Mouse (Mus musculus): ENCODE data around the gene 5730522E02Rik.

5730522E02Rik gene

DNA sequence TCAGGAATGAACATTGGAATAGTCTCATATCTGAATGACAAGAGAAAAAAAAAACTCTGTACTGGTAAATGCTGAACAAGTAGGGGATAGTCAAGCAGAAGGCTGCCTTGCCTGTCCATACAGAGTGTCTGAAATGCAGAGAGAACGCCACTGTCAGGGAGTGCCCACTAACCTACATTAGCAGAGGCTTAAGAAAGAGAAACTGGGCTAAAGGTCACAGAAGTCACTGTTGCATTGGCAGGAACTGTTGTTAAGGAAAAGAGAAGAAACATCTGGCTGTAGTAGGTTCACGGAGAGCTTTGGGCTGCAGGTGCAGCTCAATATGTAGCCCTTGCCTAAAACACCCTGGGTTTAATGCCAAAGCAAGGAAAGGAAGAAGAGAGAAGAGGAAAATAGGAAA is 82.2 kb downstream of the 5730522E02Rik start:
- no peak for DNase-seq (ENCODE audit: low spot score in 2 of 2)

DNA sequence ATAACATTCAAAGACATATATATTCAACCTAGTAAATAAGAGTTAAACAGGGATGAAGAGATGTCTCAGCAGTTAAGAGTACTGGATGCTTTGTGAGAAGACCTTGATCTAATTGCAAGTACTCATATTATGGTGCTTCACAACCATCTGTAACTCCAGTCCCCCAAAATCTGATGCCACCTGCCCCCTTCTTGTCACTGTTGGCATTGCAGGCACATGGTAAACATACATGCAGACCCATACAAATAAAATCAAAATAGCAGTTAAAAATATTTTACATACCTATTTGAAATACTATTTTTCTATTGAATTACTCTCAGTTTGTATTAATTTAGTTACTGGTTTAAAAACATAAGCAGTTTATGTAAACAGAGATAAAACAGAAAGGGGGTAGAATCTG is 84.6 kb downstream of the 5730522E02Rik start:
- no peak for DNase-seq (ENCODE audit: low spot score in 2 of 2)

DNA sequence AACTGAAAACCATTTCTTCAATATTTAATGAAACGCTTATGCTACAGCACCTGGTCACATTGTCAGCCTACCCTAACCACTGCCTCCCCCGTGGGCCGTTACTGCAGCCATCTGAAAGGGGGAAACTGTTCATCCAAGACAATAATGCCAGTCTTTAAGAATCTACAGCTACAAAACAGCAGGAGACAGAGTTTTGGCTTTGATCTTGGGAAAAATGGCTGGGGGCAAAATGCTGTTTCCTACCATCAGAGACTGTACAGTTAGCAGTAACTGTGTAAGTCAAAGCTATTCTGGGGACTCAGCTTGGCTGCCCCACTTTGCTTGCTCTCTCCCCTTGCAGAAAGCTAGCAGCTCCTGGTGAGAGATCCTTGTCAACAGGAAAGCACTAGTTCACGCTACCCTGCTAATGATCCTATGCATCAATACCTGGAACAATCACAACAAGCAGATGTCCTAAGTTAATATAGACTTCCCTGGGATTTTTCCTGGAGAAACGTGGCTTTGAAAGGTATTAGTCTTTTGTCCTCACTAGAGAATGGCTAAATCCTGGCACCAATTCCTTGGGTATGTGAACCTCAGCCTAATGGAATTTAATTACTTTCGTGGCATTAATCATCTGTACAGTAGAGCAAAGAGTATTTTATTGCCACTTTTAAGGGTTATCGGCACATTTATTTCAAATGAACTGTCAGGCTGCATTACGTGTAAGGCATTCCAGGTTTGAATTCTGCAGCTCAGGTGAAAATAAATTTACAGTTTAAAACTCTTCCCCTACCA is 89.6 kb downstream of the 5730522E02Rik start:
- no peak for DNase-seq (ENCODE audit: low spot score in 2 of 2)

DNA sequence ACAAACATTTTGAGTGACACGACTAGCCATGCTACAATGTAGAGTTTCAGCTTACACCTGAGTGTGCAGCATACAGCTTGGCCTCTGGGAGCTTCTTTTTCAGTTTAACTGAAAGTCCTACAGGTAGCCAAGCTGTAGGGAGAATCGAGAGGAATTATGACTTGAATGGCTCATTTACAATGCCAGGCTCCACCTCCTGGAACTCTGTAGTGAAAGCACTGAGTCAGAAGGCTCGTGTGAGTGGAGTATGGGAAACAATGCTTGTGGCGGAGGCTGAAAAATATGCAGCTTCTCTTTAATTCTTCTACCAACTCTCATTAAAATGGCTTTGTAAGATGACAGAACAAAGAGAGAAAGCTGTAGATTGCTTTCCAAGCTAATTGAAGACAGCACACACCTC is 92.9 kb downstream of the 5730522E02Rik start:
- peak in 1 of 2 experiments; percentile 36 for DNase-seq (ENCODE audit: low spot score in 2 of 2)

DNA sequence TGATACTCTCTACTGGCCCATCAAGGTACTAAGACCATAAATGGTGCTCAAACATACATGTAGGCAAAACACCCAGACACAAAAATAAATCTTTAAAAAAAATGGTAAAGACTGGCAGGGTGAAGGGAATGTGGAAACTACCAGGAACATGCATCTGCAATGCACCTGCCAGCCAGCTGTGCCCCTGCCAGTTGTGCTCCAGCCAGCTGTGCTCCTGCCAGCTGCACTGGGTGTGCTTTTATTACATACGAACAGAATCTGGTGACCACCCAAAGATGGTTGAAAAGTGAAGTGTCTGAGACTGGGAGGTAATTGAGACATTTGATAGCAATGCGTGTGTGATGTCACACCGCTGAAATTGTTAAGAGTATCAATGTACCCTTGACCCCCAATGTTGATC is 98.4 kb downstream of the 5730522E02Rik start:
- no peak for DNase-seq (ENCODE audit: low spot score in 2 of 2)

DNA sequence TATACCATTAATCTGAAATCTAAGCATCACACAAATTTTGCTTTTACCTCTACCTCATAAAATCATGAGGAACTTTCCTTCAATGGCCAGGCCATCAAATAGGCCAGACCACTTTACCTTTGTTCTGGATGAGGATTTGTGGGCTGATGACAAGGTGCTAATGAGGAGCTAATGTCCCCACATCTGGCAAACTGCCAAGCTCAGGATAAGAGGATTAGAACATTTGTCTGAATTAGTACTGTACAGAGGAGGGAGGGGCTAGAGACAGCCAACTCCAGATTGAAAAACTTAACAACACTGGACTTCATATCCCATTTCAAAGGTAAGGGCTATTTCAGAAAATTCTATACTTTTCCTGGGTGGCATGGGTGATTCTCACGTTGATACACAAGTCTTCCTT is 101.9 kb downstream of the 5730522E02Rik start:
- no peak for DNase-seq (ENCODE audit: low spot score in 2 of 2)

DNA sequence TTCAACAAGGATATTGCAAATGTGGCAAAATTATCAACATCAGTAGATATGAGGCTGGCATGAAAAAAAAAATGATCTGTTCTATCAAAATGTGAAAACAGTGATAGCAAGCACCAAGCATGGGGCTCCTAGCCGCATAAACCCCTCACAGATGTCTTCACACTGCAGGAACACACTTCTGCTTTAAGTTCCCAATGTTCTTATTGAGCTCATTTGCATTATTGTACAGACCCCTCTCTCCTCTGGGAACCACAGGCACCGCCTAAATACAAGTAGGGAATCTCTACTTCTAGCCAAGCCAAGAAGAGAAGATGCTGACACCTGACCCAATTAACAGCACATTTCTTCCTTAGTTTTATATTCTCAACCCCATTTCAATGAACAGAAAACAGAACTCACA is 105.9 kb downstream of the 5730522E02Rik start:
- no peak for DNase-seq (ENCODE audit: low spot score in 2 of 2)

DNA sequence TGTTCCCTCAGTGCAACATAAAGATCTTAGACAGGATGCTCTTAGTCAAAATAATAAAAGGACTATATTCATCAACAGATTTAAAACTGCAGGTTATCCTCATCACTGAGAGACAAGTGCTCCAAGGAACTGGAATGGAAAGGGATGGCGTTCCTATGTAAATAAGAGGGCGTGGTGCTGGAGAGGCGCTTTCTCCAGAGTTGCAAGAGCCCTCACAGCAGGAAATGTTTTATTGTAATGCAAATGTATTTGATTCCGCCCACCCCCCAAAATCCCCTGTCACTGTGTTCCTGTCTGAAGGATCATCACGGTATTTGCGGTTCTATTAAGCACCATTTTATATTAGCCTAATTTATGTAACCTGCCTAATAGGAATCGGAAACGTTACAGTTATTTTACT is 106.9 kb downstream of the 5730522E02Rik start:
- no peak for DNase-seq (ENCODE audit: low spot score in 2 of 2)

DNA sequence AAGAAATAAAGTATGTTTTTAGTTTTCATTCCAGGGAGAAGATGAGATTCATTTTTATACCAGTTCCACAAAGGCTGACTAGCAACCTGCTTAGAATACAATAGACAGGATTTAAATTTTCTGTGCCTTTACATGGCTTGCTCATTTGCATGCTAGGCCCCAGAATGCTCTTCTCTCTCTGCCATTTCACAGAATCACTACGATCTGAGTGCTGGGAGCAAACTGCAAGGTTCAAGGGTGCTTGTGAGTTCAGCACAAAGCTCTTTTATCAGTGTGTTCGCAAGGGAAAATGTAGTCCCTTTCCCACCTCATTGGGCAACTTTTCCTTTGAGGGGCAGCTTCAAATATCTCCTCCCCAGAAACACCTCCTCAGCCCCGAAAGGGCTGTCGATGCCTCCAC is 107.7 kb downstream of the 5730522E02Rik start:
- DNase-seq (ENCODE audit: low spot score in 2 of 2): no peak

DNA sequence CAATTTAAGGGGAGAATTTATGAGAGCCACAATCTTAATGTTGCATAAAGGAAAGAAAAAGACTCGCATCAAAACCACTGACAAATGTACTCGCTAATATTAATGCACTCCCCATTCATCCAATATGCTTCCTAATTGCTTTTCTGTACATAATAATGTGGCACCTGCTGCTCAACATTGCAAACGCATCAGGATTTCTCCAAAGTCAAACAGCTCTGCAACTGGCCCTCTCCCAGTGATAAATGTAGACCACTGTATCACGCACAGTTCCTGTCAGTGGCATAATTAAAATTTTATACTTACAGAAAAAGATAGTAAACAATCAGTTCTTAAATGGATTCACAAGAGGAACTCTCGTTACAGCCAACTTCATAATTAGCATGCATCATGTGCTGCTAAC is 110.5 kb downstream of the 5730522E02Rik start:
- DNase-seq (ENCODE audit: low spot score in 2 of 2): no peak

DNA sequence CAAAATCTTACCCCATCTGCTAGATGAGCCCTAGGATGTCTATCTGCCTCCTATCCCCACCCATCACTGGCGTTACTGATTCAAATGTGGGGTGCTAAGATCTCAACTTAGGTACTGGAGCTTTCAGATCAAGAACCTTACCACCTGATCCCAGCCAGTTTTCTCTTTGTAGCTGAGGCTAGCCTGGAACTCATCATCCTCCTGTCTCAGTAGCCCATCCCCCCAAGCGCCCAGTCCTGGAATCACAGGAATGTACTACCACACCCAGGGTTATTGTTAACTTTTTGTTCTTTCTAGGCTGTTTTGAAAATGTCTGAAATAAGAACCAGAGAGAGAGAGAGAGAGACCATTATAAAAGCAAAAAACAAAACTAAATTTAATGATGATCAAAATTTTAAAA is 111.6 kb downstream of the 5730522E02Rik start:
- DNase-seq (ENCODE audit: low spot score in 2 of 2): no peak

DNA sequence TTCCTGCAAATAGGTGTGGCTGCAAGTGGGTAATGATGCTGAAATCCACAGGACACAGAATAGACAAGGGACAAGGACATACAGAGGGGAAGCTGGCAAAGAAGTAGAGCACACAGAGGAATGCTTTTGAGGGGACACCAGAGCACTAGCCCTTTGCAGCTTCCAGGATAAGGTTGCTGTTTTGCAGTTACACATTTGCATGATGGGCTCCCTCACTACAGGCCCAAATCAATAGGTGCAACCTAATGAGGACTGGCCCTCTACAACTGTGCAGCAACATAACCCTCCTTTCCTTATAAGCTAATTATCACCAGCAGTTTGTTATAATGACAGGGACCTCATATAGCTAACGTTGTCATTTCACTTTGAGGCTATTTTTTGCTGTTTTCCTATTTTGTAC is 114.5 kb downstream of the 5730522E02Rik start:
- no peak for DNase-seq (ENCODE audit: low spot score in 2 of 2)

DNA sequence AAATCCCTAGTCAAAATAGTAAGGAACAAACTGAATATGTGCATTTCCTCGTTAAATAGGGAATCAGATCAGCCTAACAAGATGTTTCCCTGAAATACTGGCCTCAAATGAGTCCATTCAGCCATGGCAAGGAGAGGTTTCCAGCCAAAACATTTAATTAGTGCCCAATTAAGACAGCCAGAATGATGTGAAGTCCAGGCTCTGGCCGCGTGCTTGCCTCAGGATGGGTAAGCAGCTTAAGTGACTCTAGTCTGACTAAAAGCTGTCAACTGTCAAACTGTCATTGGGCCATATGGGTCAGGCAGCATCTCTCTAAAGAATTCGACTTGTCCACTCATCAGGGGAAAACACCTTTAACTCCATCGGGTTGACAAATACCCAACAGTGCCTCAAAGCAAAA is 121.6 kb downstream of the 5730522E02Rik start:
- no peak for DNase-seq (ENCODE audit: low spot score in 2 of 2)

DNA sequence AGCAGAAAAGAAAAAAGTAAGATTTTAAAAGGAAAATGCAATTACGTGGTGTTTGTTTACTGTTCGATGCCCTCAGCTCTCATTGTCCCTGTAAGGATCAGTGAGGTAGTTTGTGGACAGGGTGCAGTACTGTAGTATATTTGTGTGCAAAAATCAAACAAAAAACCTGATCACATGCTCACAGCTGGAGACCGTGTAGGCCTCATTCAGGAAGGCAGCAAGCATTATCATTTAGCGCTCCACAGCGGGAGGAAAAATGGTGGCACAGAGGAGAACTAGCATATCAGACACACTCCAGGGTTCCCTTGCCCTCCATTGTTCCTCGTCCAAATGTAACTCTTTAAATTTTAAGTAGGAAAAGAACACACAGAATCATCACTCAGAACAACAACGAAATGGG is 123.9 kb downstream of the 5730522E02Rik start:
- no peak for DNase-seq (ENCODE audit: low spot score in 2 of 2)

DNA sequence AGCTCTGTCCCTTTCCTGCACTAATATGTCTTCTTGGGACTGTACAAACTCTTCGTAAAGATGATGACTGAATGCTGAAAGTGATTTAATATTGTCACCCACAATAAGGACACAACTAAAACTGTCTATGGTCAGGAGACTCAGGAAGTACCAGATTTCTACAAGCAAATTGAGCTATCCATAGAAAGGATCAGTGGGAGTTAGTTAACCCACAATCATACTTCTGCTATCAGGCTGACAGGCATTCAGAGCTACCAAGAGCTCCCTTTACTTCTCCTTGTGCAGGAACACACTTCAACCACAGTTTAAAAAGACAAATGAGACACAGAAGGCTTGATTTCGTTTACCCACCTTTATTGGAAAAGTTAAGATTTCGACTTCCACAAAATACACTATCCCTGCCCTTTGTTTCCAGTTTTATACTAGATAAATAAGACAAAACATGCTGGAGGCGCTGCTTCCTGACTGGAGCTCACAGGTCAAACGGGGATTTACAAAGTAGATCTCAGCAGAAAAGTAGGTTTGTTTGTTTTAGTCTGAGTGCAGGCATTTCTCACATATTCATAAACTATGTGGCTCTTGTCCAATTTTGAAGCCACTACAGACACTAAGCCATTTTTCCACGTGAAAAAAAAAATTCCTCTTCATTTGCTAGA is 125.1 kb downstream of the 5730522E02Rik start:
- no peak for DNase-seq (ENCODE audit: low spot score in 2 of 2)

DNA sequence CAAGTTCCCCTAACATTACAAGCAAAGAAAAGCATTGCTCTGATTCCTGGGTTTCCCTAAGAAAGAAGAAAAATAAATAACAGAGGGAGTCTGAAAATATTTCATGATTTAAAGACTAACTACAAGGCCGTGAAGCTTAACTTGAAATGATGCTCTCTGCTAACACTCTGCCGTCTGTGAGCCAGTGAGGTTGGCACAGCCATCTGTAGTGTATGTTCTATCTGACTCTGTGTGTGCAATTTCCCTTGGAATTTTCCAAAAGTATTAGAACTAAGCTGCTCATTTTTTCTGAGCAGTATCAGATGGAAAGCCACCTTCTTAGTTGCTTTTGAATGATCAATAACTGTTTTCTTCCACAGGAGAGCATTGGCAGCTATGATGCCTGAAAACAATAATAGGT is 134.2 kb downstream of the 5730522E02Rik start:
- DNase-seq (ENCODE audit: low spot score in 2 of 2): no peak

DNA sequence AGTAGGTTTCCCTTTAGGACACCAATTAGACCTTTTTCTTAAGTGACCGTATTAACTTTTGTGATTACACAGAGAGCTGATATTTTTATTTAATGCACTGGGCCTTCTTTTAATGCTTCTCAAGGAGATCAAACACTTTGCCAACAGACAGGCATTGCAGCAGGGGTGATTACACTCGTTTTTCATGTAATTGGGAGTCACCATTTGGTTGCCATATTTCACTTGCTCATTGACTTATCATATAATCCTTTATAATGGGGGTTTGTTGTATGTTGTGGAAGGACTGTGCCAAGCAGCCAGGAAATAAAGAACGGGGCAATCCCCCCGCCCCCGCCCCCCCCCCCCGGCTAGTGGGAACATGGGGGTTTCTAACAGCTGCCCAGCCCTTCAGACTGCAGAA is 135.0 kb downstream of the 5730522E02Rik start:
- DNase-seq (ENCODE audit: low spot score in 2 of 2): no peak

DNA sequence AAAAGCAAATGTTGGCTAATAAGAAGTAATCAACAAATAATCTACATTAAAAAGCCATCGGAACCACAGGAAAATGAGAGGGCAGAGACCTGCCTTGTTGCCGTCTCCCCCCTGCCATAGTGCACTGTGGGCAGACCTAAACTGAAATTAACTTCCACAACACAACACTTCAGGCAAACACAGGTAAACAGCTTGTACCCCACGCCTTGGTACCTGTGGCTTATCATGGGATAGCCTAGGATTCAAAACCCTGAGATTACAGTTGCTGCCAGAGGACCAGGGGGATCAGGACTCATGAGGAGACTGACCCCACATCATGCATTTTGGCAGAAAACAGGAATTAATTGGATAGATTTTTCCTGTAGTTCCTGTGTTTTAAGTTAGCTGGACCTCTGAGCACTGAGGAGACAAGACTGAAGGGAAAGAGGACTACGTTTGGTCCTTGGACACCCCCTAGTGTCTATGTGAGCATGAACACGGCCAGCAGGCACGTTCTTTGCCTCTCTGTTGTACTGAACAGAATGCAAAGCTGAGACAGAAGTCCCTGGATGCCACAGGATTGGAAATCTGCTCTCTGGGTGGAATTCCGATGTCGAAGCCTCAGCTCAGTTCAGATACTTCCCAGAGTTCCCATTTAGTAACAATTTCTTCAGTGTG is 136.8 kb downstream of the 5730522E02Rik start:
- peak; percentile 57 to 79 for DNase-seq (ENCODE audit: low spot score in 2 of 2)

DNA sequence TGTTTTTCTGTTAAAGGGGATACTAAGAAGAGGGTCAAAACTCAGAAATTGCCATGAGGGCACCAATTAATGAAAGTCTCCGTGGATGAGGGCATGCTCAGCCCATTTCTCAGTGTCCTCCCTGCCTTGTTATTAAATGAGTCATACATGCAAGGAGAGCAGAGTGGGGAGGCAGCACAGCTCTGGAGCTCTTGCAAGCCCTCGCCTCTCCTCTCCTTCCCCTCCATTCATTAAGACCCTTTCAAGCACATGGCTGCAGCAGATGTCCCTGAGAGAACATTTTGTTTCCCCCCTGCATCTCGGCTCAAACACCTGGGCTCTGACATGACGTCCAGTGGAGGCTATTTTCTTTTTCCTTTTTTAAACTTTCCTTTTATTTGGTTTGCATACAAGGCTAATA is 138.5 kb downstream of the 5730522E02Rik start:
- no peak for DNase-seq (ENCODE audit: low spot score in 2 of 2)

DNA sequence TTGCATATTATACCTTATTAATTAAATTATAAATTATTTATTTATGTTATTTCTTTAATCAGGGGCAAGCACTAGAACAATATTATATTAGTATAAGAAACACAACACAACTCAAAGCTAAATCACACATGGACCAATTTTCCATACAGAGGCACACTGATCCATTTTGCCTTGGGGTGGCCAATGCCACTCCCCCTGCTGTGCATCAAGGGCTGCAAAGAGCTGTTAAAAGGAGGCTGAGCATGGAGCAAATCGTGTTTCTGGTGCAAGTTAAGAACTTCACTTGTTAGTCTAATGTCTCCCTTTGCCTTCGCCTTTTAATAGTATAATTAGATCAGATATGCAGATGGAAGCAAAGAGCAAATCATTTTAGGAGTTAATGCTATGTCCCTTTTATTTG is 147.3 kb downstream of the 5730522E02Rik start:
- no peak for DNase-seq (ENCODE audit: low spot score in 2 of 2)

DNA sequence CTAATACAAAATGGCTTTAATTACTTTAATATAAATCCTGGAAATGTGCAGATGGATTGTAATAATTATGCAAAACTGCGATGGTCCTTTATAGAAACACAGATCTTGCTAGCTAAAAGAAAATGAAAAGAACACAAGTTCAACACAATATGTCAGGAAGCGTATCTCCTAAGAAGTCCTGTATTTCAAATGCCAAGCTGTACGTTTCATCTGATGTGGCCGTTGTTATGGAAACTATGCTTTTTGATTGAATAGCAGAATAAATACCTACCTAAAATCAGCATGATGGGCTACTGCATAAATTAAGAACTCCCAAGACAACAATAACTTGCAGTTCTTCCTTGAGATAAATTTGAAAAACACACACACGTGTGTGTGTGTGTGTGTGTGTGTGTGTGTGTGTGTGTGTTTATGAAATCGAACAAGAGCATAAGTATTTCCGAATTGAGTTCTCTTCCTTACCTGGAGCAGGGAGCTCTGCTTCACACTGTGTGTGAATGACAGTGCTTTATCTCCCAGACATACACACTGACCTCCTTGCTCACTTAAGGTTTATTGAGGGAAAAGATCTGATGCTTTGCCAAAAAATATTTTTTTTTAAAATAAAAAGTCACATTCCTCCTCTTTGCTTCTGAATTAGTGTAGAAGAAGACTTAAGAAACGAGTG is 149.0 kb downstream of the 5730522E02Rik start:
- no peak for DNase-seq (ENCODE audit: low spot score in 2 of 2)

DNA sequence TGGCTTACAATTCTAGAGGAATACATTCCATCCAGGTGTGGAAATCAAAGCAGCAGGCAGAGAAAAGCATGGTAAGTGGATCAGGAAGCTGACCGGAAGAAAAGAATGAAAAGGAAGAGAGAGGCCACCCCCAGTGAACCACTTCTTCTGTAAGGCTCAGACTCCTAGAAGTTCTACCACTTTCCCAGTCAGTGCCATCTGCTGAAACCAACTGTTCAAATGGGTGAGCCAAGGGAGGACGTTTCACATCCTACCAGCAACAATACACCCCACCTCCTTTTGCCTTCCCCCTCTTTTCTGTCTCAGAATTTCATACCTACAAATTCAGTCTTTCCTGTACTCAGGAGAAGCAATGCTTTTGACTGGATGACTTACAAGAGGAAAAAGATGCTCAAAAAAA is 197.0 kb downstream of the 5730522E02Rik start:
- DNase-seq (ENCODE audit: low spot score in 2 of 2): peak in 1 of 2 experiments; percentile 51

Data from frontal cortex, postnatal 36 days (tissue).